Mouse (Mus musculus): ENCODE data around the gene Tomm34. TPM values are rescaled to one million over a fixed set of nuclear protein-coding genes. Genes with fewer than 3 reads are reported as not detected.
"Not testable (repeated sequence)": the region's sequence is repeated elsewhere in the genome, so short reads cannot be mapped to it uniquely, and the experiment has no call there.

The Tomm34 gene
- polyA plus RNA-seq, 1 experiment from 2014 or later = 58.9 TPM

GRCm38 (mm10) chr2:164073918-164074578 is 3.1 kb upstream of the Tomm34 start:
- peak overlapping the region; percentile 50; the same call in 1 of the 2 replicates for H3K27ac ChIP-seq

GRCm38 (mm10) chr2:164073120-164073519 is 2.2 kb upstream of the Tomm34 start:
- Histone ChIP-seq H3K9me3 (no peaks in the 10 kb centered on the region), H3K4me3 (no peak overlapping the region), H3K4me1 (peaks cover 29% of the 10 kb centered on the region), H3K4me2 (replicated peaks) (no peak overlapping the region), H3K9ac (no peak overlapping the region), H3K27ac (no peak overlapping the region), H3K36me3 (no peaks in the 10 kb centered on the region), H3K27me3 (no peaks in the 10 kb centered on the region)
- no peak for ATAC-seq (ENCODE audit: insufficient number of reproducible peaks, insufficient read depth, low FRiP score, low TSS enrichment)
- WGBS = 82% methylated on average over 7 of the region's 7 CpGs

More at GRCm38 (mm10) chr2:164073918-164074578, 3.1 kb upstream of the Tomm34 start:
- Histone ChIP-seq H3K9me3 (no peaks in the 10 kb centered on the region), H3K4me2 (replicated peaks) (peak overlapping the region; percentile 86), H3K4me1 (peaks cover 22% of the 10 kb centered on the region), H3K9ac (peak overlapping the region; percentile 69), H3K27me3 (no peaks in the 10 kb centered on the region), H3K36me3 (no peaks in the 10 kb centered on the region), H3K4me3 (peak overlapping the region; percentile 87)
- WGBS = under 1% methylated on average over 48 of the region's 48 CpGs
- ATAC-seq (ENCODE audit: insufficient number of reproducible peaks, insufficient read depth, low FRiP score, low TSS enrichment) = peak; percentile 71

DNA sequence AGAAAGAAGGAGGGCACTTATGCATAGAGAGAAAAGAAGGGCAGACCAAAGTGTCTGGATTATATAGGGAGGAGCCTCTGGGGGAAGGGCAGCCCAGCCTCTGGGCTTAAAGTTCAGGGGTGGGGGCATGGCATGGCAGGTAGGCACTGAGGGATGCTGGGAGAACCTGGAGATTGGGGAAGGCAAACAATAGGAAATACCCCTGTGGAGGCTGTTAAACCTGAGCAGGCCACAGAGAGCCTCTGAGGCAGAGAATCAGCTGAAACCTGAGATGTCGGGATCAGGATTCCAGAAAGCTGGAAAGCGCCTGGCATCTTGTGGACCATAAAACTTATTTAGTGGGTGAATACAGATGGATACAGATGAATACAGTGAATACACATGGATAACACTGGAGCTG is 1.1 kb upstream of the Tomm34 start:
- no peak for ATAC-seq (ENCODE audit: insufficient number of reproducible peaks, insufficient read depth, low FRiP score, low TSS enrichment)
- Histone ChIP-seq H3K4me3 (no peak overlapping the region), H3K27ac (no peak overlapping the region), H3K4me2 (replicated peaks) (no peak overlapping the region), H3K4me1 (peaks cover 29% of the 10 kb centered on the region), H3K27me3 (no peaks in the 10 kb centered on the region), H3K9me3 (no peaks in the 10 kb centered on the region), H3K9ac (no peak overlapping the region), H3K36me3 (no peaks in the 10 kb centered on the region)
- WGBS = 50% methylated on average over 2 of the region's 2 CpGs

DNA sequence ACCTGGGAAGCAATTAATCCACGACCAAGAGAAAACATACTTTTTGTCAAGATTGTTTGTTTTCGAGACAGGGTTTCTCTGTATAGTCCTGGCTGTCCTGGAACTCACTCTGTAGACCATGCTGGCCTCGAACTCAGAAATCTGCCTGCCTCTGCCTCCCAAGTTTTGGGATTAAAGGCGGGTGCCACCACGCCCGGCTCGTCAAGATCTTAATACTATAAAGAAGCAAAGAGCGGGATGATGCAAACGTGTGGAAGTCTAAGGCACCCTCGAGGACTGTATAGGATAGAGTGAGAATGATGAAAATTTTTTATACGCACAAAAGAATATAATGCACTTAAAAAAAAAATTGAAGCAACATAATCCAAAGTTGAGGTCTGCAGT is 460 bp upstream of the Tomm34 start:
- Histone ChIP-seq H3K27ac (peak overlapping the region; percentile 91; the same call in 1 of the 2 replicates), H3K4me2 (replicated peaks) (peak overlapping the region; percentile 86), H3K4me3 (peak overlapping the region; percentile 96), H3K4me1 (peaks cover 29% of the 10 kb centered on the region), H3K9ac (0 out of 2 replicates have a peak overlapping the region, but pooled peaks have one; percentile 87)
- H3K9me3 ChIP-seq; H3K36me3 ChIP-seq; ATAC-seq (ENCODE audit: insufficient number of reproducible peaks, insufficient read depth, low FRiP score, low TSS enrichment); H3K27me3 ChIP-seq: not testable (repeated sequence)
- 76% methylated on average over 11 of the region's 11 CpGs for WGBS

GRCm38 (mm10) chr2:164070142-164070764 is 716 bp downstream of the Tomm34 start, which contains the start of gene Stk4:
Stk4 (plus strand) TSS chr2:164070322.
- under 1% methylated on average over 45 of the region's 45 CpGs for WGBS
- Histone ChIP-seq H3K27ac (peak within 1 kb of the TSS; percentile 91), H3K4me1 (peaks cover 26% of the 10 kb centered on the region), H3K36me3 (peaks cover 12% of the 10 kb centered on the region), H3K27me3 (no peaks in the 10 kb centered on the region), H3K9ac (peak within 1 kb of the TSS; percentile 87), H3K4me2 (replicated peaks) (peak within 1 kb of the TSS; percentile 86), H3K4me3 (peak within 1 kb of the TSS; percentile 96), H3K9me3 (no peaks in the 10 kb centered on the region)
- ATAC-seq (ENCODE audit: insufficient number of reproducible peaks, insufficient read depth, low FRiP score, low TSS enrichment) = peak; percentile 11

DNA sequence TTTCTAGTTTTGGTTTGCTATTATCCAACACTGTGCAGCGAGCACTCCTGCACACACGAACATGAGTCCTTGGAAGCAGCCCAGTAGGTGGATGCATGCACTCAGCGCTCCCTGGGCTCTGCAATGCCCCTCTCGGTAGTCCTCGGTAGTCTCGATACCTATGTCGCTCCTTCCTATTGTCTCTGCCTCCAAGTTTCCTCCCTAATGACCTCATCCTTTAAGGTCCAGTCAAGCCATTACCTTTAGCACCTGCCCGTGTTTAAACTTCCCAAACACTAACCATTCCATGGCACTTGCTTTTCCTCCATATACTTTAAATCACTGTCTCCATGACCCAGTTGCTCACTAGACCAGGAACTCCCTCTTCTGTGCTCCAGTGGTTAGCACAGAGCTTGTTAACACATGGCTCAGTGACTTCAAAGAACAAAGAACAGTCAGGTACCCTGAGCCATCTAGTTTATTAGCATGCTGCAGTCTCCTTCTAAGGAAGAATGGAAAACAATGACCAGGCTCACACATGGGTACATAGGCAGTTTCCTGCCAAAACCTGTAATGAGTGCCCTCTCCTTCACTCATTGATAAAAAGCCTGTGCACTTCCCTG is 11.2 kb downstream of the Tomm34 start:
- H3K36me3 ChIP-seq = peaks cover 83% of the 10 kb centered on the region
- no peak overlapping the region for H3K27ac ChIP-seq
- no peak for ATAC-seq (ENCODE audit: insufficient number of reproducible peaks, insufficient read depth, low FRiP score, low TSS enrichment)
- H3K4me3 ChIP-seq = no peak overlapping the region
- no peaks in the 10 kb centered on the region for H3K27me3 ChIP-seq
- 93% methylated on average over 8 of the region's 8 CpGs for WGBS
- no peaks in the 10 kb centered on the region for H3K4me1 ChIP-seq
- H3K9ac ChIP-seq = no peak overlapping the region
- no peak overlapping the region for H3K4me2 ChIP-seq (replicated peaks)
- no peaks in the 10 kb centered on the region for H3K9me3 ChIP-seq

DNA sequence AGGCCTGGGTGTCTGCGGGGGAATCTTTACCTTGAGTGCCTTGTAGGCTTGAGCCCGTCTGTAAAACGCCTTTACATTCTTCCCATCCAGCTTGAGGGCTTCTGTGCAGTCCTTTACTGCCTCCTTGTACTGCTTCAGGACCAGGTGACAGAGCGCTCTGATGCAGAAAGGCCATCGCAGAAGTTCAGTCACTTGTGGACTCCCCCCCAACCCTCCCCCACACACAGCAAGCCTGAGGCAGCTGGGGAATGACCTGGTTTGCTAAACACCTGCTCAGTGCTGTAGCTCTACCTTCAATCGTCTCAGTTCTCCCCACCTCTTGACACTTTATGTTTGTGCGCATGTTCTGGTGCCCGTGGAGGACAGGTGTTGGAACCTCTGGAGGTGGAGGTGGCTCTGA is 16.3 kb downstream of the Tomm34 start:
- no peaks in the 10 kb centered on the region for H3K4me1 ChIP-seq
- H3K9ac ChIP-seq = no peak overlapping the region
- H3K27ac ChIP-seq = no peak overlapping the region
- peaks cover 70% of the 10 kb centered on the region for H3K36me3 ChIP-seq
- no peak overlapping the region for H3K4me3 ChIP-seq
- H3K27me3 ChIP-seq = no peaks in the 10 kb centered on the region
- WGBS = 96% methylated on average over 8 of the region's 8 CpGs
- H3K9me3 ChIP-seq = no peaks in the 10 kb centered on the region
- H3K4me2 ChIP-seq (replicated peaks) = no peak overlapping the region
- no peak for ATAC-seq (ENCODE audit: insufficient number of reproducible peaks, insufficient read depth, low FRiP score, low TSS enrichment)

GRCm38 (mm10) chr2:164053767-164054166 is 17.2 kb downstream of the Tomm34 start:
- peaks cover 61% of the 10 kb centered on the region for H3K36me3 ChIP-seq
- H3K27ac ChIP-seq = no peak overlapping the region
- no peaks in the 10 kb centered on the region for H3K4me1 ChIP-seq
- H3K4me3 ChIP-seq = no peak overlapping the region
- H3K27me3 ChIP-seq = no peaks in the 10 kb centered on the region
- 91% methylated on average over 8 of the region's 8 CpGs for WGBS
- no peaks in the 10 kb centered on the region for H3K9me3 ChIP-seq
- ATAC-seq (ENCODE audit: insufficient number of reproducible peaks, insufficient read depth, low FRiP score, low TSS enrichment) = no peak
- H3K9ac ChIP-seq = no peak overlapping the region
- no peak overlapping the region for H3K4me2 ChIP-seq (replicated peaks)

- peak overlapping the region; percentile 44 for H3K4me2 ChIP-seq (replicated peaks)
- 5% methylated on average over 12 of the region's 16 CpGs for WGBS
- no peak overlapping the region for H3K27ac ChIP-seq
- peaks cover 9% of the 10 kb centered on the region for H3K36me3 ChIP-seq
- peak overlapping the region; percentile 30 for H3K4me3 ChIP-seq
- 0 out of 2 replicates have a peak, but pooled peaks have one; percentile 60 for ATAC-seq (ENCODE audit: insufficient number of reproducible peaks, insufficient read depth, low FRiP score, low TSS enrichment)
- no peaks in the 10 kb centered on the region for H3K27me3 ChIP-seq
- H3K9ac ChIP-seq = peak overlapping the region; percentile 27; the same call in 1 of the 2 replicates
- H3K4me1 ChIP-seq = peaks cover 5% of the 10 kb centered on the region; the same call in 1 of the 2 replicates
- H3K9me3 ChIP-seq = no peaks in the 10 kb centered on the region
Observed at GRCm38 (mm10) chr2:164047197-164047690, 23.7 kb downstream of the Tomm34 start.

GRCm38 (mm10) chr2:164041523-164041922 is 29.4 kb downstream of the Tomm34 start:
- no peak overlapping the region for H3K4me3 ChIP-seq
- H3K27ac ChIP-seq = no peak overlapping the region
- WGBS = 81% methylated on average over 2 of the region's 2 CpGs
- H3K36me3 ChIP-seq = no peaks in the 10 kb centered on the region
- ATAC-seq (ENCODE audit: insufficient number of reproducible peaks, insufficient read depth, low FRiP score, low TSS enrichment) = no peak
- H3K27me3 ChIP-seq = no peaks in the 10 kb centered on the region
- H3K4me2 ChIP-seq (replicated peaks) = no peak overlapping the region
- no peak overlapping the region for H3K9ac ChIP-seq
- peaks cover 4% of the 10 kb centered on the region for H3K4me1 ChIP-seq
- H3K9me3 ChIP-seq = no peaks in the 10 kb centered on the region

- no peak overlapping the region for H3K27ac ChIP-seq
- H3K27me3 ChIP-seq = no peaks in the 10 kb centered on the region
- H3K4me1 ChIP-seq = peaks cover 5% of the 10 kb centered on the region
- no peak overlapping the region for H3K4me3 ChIP-seq
- no peaks in the 10 kb centered on the region for H3K9me3 ChIP-seq
- H3K4me2 ChIP-seq (replicated peaks) = no peak overlapping the region
- H3K36me3 ChIP-seq = no peaks in the 10 kb centered on the region
- no peak overlapping the region for H3K9ac ChIP-seq
- WGBS = 91% methylated on average over 6 of the region's 6 CpGs
- ATAC-seq (ENCODE audit: insufficient number of reproducible peaks, insufficient read depth, low FRiP score, low TSS enrichment) = no peak
Observed at GRCm38 (mm10) chr2:164040949-164041348, 30.0 kb downstream of the Tomm34 start.

Measured in embryonic facial prominence, embryonic 12.5 days (tissue).